Mouse (Mus musculus): ENCODE data around the gene Fzr1.

The Fzr1 gene

GRCm38 (mm10) chr10:81410350-81410749 is 32.0 kb upstream of the Fzr1 start:
- Histone ChIP-seq H3K27me3 (ENCODE audit: control insufficient read depth, insufficient read depth, low read length, poor library complexity, severe bottlenecking) (no peaks in the 10 kb centered on the region; the same call in 1 of the 2 replicates), H3K36me3 (ENCODE audit: control insufficient read depth, insufficient read depth, low read length, poor library complexity, severe bottlenecking) (0 out of 2 replicates have a peak, but pooled peaks cover 2% of the 10 kb centered on the region)
- no peak for DNase-seq (ENCODE audit: low read depth, low spot score)

- Histone ChIP-seq H3K27me3 (ENCODE audit: control insufficient read depth, insufficient read depth, low read length, poor library complexity, severe bottlenecking) (no peaks in the 10 kb centered on the region; the same call in 1 of the 2 replicates), H3K36me3 (ENCODE audit: control insufficient read depth, insufficient read depth, low read length, poor library complexity, severe bottlenecking) (0 out of 2 replicates have a peak, but pooled peaks cover 2% of the 10 kb centered on the region)
- no peak for DNase-seq (ENCODE audit: low read depth, low spot score)
Measured at GRCm38 (mm10) chr10:81409330-81409729, 31.0 kb upstream of the Fzr1 start.

DNA sequence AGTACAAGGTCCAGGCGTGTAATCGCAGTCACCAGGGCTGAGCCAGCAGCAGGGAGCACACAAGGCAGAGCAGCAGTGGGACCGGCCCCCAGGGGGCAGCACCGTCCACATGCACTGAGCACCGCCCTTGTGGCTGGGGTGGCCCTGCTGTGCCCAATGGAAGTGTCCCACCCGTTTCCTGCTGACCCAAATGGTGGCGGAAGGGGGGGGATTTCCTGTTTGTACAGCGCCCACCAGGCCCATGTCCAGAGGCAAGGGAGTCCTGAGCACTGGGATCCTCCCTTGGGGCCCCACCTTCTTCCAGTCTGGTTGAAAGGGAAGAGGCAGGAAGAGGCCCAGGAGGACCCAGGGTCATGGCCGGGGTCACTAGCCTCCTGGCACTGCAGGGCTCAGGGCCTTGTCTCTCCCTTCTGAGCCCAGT is 30.6 kb upstream of the Fzr1 start:
- H3K36me3 ChIP-seq (ENCODE audit: control insufficient read depth, insufficient read depth, low read length, poor library complexity, severe bottlenecking), result 0 out of 2 replicates have a peak, but pooled peaks cover 2% of the 10 kb centered on the region
- no peaks in the 10 kb centered on the region; the same call in 1 of the 2 replicates for H3K27me3 ChIP-seq (ENCODE audit: control insufficient read depth, insufficient read depth, low read length, poor library complexity, severe bottlenecking)
- peak; percentile 87 for DNase-seq (ENCODE audit: low read depth, low spot score)

- no peaks in the 10 kb centered on the region; the same call in 1 of the 2 replicates for H3K27me3 ChIP-seq (ENCODE audit: control insufficient read depth, insufficient read depth, low read length, poor library complexity, severe bottlenecking)
- DNase-seq (ENCODE audit: low read depth, low spot score), result no peak
- H3K36me3 ChIP-seq (ENCODE audit: control insufficient read depth, insufficient read depth, low read length, poor library complexity, severe bottlenecking), result 0 out of 2 replicates have a peak, but pooled peaks cover 2% of the 10 kb centered on the region
Measured at GRCm38 (mm10) chr10:81408424-81408729, 30.1 kb upstream of the Fzr1 start.

- Histone ChIP-seq H3K27me3 (ENCODE audit: control insufficient read depth, insufficient read depth, low read length, poor library complexity, severe bottlenecking) (no peaks in the 10 kb centered on the region; the same call in 1 of the 2 replicates), H3K36me3 (ENCODE audit: control insufficient read depth, insufficient read depth, low read length, poor library complexity, severe bottlenecking) (0 out of 2 replicates have a peak, but pooled peaks cover 2% of the 10 kb centered on the region)
- DNase-seq (ENCODE audit: low read depth, low spot score), result peak; percentile 69
Measured at GRCm38 (mm10) chr10:81407539-81408423, 29.5 kb upstream of the Fzr1 start.

DNA sequence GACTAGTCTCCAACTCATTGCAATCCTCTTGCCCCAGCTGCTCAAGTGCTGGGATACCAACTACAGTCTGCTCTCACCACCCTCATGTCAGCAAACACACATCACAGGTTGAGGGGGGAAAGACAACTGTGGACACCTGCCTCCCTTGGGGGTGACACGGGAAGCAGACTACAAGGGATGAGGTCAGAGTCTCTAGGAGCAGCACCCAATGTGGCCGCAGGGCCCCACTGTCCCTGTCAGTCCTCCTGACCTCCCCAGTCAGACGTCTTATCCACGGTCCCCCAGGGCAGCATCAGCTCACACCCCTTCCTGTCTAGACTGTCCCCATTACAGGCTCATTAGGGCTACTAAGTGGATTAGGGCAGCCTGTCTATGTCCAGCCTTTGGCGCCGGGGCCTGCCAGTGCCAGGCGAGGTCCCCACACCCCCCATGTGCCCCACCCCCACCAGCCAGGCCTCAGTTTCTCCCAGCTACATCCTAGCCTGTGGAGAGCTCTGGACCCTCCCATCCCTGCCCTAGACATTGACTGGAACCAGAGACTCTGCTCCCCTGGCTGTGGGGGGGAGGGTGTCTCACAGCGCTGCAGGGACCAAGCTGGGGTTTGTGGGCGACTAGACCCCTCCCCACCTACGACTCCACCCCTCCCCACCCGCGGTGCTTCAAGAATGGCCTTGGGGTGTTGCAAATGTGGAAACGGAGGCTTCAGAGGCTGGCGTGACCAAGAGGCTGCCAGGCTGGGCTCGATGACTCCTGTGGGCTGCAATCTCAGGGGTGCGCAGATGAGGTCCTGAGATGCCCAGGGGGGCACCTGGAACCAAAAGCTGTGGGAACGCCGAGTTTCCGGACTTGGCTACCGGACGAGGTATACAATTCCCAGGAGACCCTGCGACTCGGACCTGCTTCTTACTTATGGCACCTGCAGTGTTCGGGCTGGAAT is 28.5 kb upstream of the Fzr1 start:
- H3K36me3 ChIP-seq (ENCODE audit: control insufficient read depth, insufficient read depth, low read length, poor library complexity, severe bottlenecking), result peaks cover 2% of the 10 kb centered on the region; the same call in 1 of the 2 replicates
- no peaks in the 10 kb centered on the region; the same call in 1 of the 2 replicates for H3K27me3 ChIP-seq (ENCODE audit: control insufficient read depth, insufficient read depth, low read length, poor library complexity, severe bottlenecking)
- no peak for DNase-seq (ENCODE audit: low read depth, low spot score)

DNA sequence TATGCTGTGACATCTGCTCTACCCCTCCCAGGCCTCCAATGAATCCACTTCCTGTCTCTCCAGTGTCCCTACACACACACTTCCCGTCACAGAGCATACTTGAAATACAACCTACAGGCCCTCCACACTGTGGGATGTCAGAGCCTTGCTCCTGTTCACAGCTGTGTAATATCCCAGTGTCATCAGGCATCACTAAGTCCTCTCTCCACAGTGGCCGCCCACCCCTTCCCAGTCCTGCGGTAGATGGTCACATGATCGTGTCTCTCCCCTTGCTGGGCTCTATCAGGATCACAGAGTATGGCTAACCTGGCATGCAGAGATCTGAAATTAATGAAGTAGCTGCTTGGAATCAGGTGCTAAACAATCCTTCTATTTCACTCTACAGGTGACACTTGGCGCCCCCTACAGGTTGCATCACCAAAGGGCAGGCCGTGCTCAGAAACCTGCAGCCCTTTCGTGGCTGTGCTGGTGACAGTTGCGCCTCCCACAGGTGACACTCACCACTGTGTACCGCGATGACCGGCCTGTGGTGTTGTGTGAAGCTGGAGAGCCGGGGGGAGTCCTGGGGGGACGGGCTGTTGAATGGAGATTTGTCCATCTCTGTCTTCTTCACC is 27.4 kb upstream of the Fzr1 start:
- Histone ChIP-seq H3K36me3 (ENCODE audit: control insufficient read depth, insufficient read depth, low read length, poor library complexity, severe bottlenecking) (peaks cover 2% of the 10 kb centered on the region; the same call in 1 of the 2 replicates), H3K27me3 (ENCODE audit: control insufficient read depth, insufficient read depth, low read length, poor library complexity, severe bottlenecking) (no peaks in the 10 kb centered on the region; the same call in 1 of the 2 replicates)
- peak; percentile 82 for DNase-seq (ENCODE audit: low read depth, low spot score)

GRCm38 (mm10) chr10:81404720-81405119 is 26.4 kb upstream of the Fzr1 start:
- DNase-seq (ENCODE audit: low read depth, low spot score), result peak; percentile 40
- H3K27me3 ChIP-seq (ENCODE audit: control insufficient read depth, insufficient read depth, low read length, poor library complexity, severe bottlenecking), result no peaks in the 10 kb centered on the region; the same call in 1 of the 2 replicates

GRCm38 (mm10) chr10:81404082-81404481 is 25.8 kb upstream of the Fzr1 start:
- Histone ChIP-seq H3K36me3 (ENCODE audit: control insufficient read depth, insufficient read depth, low read length, poor library complexity, severe bottlenecking) (peaks cover 3% of the 10 kb centered on the region; the same call in 1 of the 2 replicates), H3K27me3 (ENCODE audit: control insufficient read depth, insufficient read depth, low read length, poor library complexity, severe bottlenecking) (no peaks in the 10 kb centered on the region; the same call in 1 of the 2 replicates)
- no peak for DNase-seq (ENCODE audit: low read depth, low spot score)

More at GRCm38 (mm10) chr10:81404720-81405119, 26.4 kb upstream of the Fzr1 start:
- peaks cover 3% of the 10 kb centered on the region; the same call in 1 of the 2 replicates for H3K36me3 ChIP-seq (ENCODE audit: control insufficient read depth, insufficient read depth, low read length, poor library complexity, severe bottlenecking)

DNA sequence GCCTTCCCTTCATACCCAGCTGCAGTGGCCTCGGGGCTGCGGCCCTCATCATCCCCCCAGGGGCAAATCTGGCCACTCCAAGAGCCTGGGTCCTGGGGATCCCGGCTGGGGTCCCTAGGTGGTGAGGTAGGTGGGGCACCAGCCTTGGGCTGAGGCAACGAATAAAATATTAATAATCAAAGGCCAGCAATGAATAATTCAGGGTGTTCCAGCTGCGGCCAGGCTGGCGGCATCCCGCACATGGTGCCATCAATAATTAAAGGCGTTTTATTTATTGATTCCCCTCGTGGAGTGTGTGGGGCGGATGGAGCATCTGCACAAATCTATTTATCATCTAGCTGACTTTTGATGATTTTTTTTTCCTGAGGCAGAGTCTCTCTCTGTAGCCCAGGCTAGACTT is 25.2 kb upstream of the Fzr1 start:
- Histone ChIP-seq H3K36me3 (ENCODE audit: control insufficient read depth, insufficient read depth, low read length, poor library complexity, severe bottlenecking) (peaks cover 3% of the 10 kb centered on the region; the same call in 1 of the 2 replicates), H3K27me3 (ENCODE audit: control insufficient read depth, insufficient read depth, low read length, poor library complexity, severe bottlenecking) (no peaks in the 10 kb centered on the region; the same call in 1 of the 2 replicates)
- DNase-seq (ENCODE audit: low read depth, low spot score), result no peak

DNA sequence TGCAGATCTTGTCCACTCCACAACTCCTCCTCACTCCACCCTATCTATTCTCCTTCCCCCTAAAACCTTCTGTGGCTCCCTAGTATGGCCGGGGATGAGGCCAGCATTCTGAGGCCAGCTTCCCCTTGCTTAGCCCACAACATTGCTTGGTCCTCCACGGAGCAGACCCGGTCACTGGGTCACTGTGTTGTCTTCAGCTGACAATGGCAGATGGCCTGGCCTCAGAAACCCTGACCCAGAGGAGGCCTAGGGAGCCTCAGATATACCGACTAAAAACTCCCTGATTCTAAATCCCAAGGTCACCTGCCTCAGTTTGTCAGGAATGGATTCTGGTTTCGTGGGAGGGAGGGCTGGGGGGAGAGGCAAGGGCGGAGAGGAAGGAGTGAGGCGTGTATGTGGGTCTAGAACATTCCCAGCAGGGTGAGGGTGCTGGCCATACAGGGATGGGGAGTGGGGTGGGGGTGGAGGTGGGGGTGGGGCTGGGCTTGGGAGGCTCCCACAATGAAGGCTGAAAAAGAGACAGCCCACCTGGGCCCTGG is 24.0 kb upstream of the Fzr1 start:
- no peak for DNase-seq (ENCODE audit: low read depth, low spot score)
- Histone ChIP-seq H3K36me3 (ENCODE audit: control insufficient read depth, insufficient read depth, low read length, poor library complexity, severe bottlenecking) (peaks cover 3% of the 10 kb centered on the region; the same call in 1 of the 2 replicates), H3K27me3 (ENCODE audit: control insufficient read depth, insufficient read depth, low read length, poor library complexity, severe bottlenecking) (no peaks in the 10 kb centered on the region; the same call in 1 of the 2 replicates)

DNA sequence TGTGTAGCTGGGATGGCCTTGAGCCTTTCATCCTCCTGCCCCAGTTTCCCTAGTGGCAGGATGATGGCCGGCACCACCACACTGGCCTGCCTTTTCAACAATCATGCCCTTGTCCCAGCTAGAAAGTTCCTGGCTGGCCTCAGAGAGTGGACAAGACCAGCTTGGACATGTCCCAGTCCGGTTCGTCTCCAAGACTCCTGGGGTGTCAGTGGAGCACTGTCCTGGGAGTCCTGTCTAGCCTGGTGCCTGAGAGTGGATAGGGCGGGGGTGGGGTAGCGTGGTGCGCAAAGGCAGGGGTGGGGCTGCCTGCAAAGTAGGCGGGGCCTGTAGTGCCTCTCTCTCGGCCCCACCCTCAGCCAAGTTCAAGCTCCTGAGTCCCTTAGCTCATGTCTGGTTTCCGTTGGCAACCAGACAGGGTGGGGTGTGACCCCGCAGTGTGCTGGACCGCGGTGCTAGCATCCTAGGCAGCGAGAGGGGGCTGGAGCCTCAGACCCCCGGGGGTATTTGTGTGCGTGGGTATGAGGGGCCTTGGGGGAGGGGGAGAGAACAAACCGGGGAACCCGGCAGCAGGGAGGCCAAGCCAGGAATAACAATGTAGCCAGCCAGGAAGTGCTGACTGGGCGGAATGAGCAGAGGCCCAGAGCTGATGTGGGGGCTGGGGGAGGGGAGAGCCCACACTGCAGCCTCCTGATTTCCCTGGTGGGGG is 23.4 kb upstream of the Fzr1 start:
- DNase-seq (ENCODE audit: low read depth, low spot score), result no peak
- Histone ChIP-seq H3K36me3 (ENCODE audit: control insufficient read depth, insufficient read depth, low read length, poor library complexity, severe bottlenecking) (peaks cover 3% of the 10 kb centered on the region; the same call in 1 of the 2 replicates), H3K27me3 (ENCODE audit: control insufficient read depth, insufficient read depth, low read length, poor library complexity, severe bottlenecking) (no peaks in the 10 kb centered on the region; the same call in 1 of the 2 replicates)

DNA sequence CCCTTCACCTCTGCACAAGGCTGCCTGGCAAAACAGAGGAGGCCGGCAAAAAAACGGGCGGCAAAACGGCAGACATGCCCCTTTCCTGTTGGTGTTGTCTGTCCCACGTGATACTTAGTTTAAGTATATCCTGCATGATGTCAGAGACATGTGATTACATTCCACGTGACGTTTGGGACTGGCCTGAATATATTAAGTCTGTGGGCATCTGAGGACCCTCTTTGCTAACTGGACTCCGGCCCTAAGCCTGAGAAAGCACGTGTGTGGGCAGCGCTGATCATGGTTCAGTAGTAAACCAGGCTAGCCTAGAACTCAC is 22.8 kb upstream of the Fzr1 start:
- peaks cover 3% of the 10 kb centered on the region; the same call in 1 of the 2 replicates for H3K36me3 ChIP-seq (ENCODE audit: control insufficient read depth, insufficient read depth, low read length, poor library complexity, severe bottlenecking)
- H3K27me3 ChIP-seq (ENCODE audit: control insufficient read depth, insufficient read depth, low read length, poor library complexity, severe bottlenecking), result no peaks in the 10 kb centered on the region; the same call in 1 of the 2 replicates
- no peak for DNase-seq (ENCODE audit: low read depth, low spot score)
